Mouse (Mus musculus) limb, embryonic 11.5 days (tissue): ENCODE data around the gene Glb1l2. TPM values are rescaled to one million over a fixed set of nuclear protein-coding genes. Genes with fewer than 3 reads are reported as not detected.

Source experiments
- ATAC-seq: fragments of 200-750 bp; cut with Nextera tagmentation; 2 replicates; pipeline ENCODE4 v1.8.0; 2017; ENCODE audit warnings: low read depth; ENCODE audit not compliant: insufficient number of reproducible peaks, low FRiP score, low TSS enrichment
- DNase-seq: peaks from one replicate; pipeline ENCODE4 v3.0.0-alpha.2; 2015; ENCODE audit warnings: low spot score
- H3K27ac ChIP-seq: fragments of 300-500 bp; sonication (generic); replicated peaks from 2 replicates; pipeline ENCODE4 v1.5.1; 2014; ENCODE audit warnings: low read depth, mild to moderate bottlenecking, low read length
- H3K27me3 ChIP-seq: fragments of 300-500 bp; sonication (generic); 2 replicates; pipeline ENCODE4 v1.6.1; 2014; ENCODE audit warnings: mild to moderate bottlenecking, low read length, mixed read lengths; ENCODE audit not compliant: control insufficient read depth, insufficient read depth
- H3K36me3 ChIP-seq: fragments of 300-500 bp; sonication (generic); 2 replicates; pipeline ENCODE4 v1.6.1; 2014; ENCODE audit warnings: mild to moderate bottlenecking, low read length, moderate library complexity, mixed read lengths; ENCODE audit not compliant: control insufficient read depth, insufficient read depth
- H3K4me1 ChIP-seq: fragments of 300-500 bp; sonication (generic); 2 replicates; pipeline ENCODE4 v1.6.1; 2014; ENCODE audit warnings: low read length, mixed read lengths; ENCODE audit not compliant: control insufficient read depth, insufficient read depth
- H3K4me2 ChIP-seq: fragments of 300-500 bp; sonication (generic); 2 replicates; pipeline ENCODE4 v1.6.1; 2014; ENCODE audit warnings: low read depth, mild to moderate bottlenecking, moderate library complexity; ENCODE audit not compliant: severe bottlenecking
- H3K4me3 ChIP-seq: fragments of 300-500 bp; sonication (generic); 2 replicates; pipeline ENCODE4 v1.5.1; 2014; ENCODE audit warnings: low read depth, low read length
- H3K9ac ChIP-seq: fragments of 300-500 bp; sonication (generic); 2 replicates; pipeline ENCODE4 v1.6.1; 2014; ENCODE audit warnings: mild to moderate bottlenecking, low read length
- H3K9me3 ChIP-seq: fragments of 300-500 bp; sonication (generic); 2 replicates; pipeline ENCODE4 v1.6.1; 2016; ENCODE audit warnings: low read length; ENCODE audit not compliant: control insufficient read depth
- WGBS: fragments of 180-500 bp; shearing (Covaris S2); extraction: QIAGEN DNeasy Blood & Tissue Kit; methylation state at CpG from one replicate; pipeline ENCODE4 v1.1.7; 2014; 5-methylcytosine and 5-hydroxymethylcytosine counted together
- polyA plus RNA-seq: library from polyadenylated mRNA; unstranded; fragments of >200 nt; fragmentation: Nextera tagmentation; extraction: Ambion mirVana; gene quantifications from 2 replicates; pipeline ENCODE4 v1.2.1, GENCODE M21; 2014

The Glb1l2 gene
- polyA plus RNA-seq = 4.6 and 5.6 TPM in 2 replicates

- no peaks in the 10 kb centered on the region for H3K9me3 ChIP-seq
- H3K27me3 ChIP-seq = no peaks in the 10 kb centered on the region
- no peaks in the 10 kb centered on the region for H3K4me1 ChIP-seq
- no peak within 1 kb of the TSS; the same call in 1 of the 2 replicates for H3K27ac ChIP-seq
- H3K4me2 ChIP-seq = peak within 1 kb of the TSS; percentile 64
- H3K4me3 ChIP-seq = peak within 1 kb of the TSS; percentile 36
- DNase-seq (peak; percentile 97), ATAC-seq (peak; percentile 100)
- 2% methylated on average over 33 of the region's 33 CpGs for WGBS
- H3K9ac ChIP-seq = peak within 1 kb of the TSS; percentile 24
- no peaks in the 10 kb centered on the region for H3K36me3 ChIP-seq
These were observed at the start of gene Glb1l2 for GRCm38 (mm10) chr9:26805935-26806666. Gene Glb1l2 (minus strand): TSS chr9:26806468.

- H3K4me3 ChIP-seq = no peak overlapping the region
- no peak for ATAC-seq
These were observed 24.8 kb upstream of the Glb1l2 start for GRCm38 (mm10) chr9:26831089-26831488.

GRCm38 (mm10) chr9:26819942-26820341, 13.7 kb upstream of the Glb1l2 start:
- Histone ChIP-seq H3K9ac (no peak overlapping the region), H3K4me2 (no peak overlapping the region), H3K4me1 (no peaks in the 10 kb centered on the region), H3K36me3 (no peaks in the 10 kb centered on the region), H3K27ac (no peak overlapping the region), H3K27me3 (no peaks in the 10 kb centered on the region), H3K9me3 (no peaks in the 10 kb centered on the region), H3K4me3 (no peak overlapping the region)
- no peak for DNase-seq
- ATAC-seq = no peak
- 95% methylated on average over 1 of the region's 1 CpGs for WGBS

More at GRCm38 (mm10) chr9:26831089-26831488, 24.8 kb upstream of the Glb1l2 start:
- H3K36me3 ChIP-seq = no peaks in the 10 kb centered on the region
- H3K4me2 ChIP-seq = no peak overlapping the region
- no peaks in the 10 kb centered on the region for H3K9me3 ChIP-seq
- H3K27ac ChIP-seq = no peak overlapping the region
- WGBS = 87% methylated on average over 3 of the region's 3 CpGs
- no peaks in the 10 kb centered on the region for H3K27me3 ChIP-seq
- DNase-seq = no peak
- H3K9ac ChIP-seq = no peak overlapping the region
- no peaks in the 10 kb centered on the region for H3K4me1 ChIP-seq

GRCm38 (mm10) chr9:26808735-26809134, 2.5 kb upstream of the Glb1l2 start:
- Histone ChIP-seq H3K36me3 (no peaks in the 10 kb centered on the region), H3K4me3 (no peak overlapping the region), H3K9me3 (no peaks in the 10 kb centered on the region), H3K9ac (no peak overlapping the region), H3K4me1 (no peaks in the 10 kb centered on the region), H3K4me2 (no peak overlapping the region), H3K27ac (no peak overlapping the region), H3K27me3 (no peaks in the 10 kb centered on the region)
- whole genome bisulfite sequencing = 81% methylated on average over 2 of the region's 2 CpGs
- ATAC-seq (no peak), DNase-seq (no peak)

- Histone ChIP-seq H3K27me3 (no peaks in the 10 kb centered on the region), H3K4me2 (no peak overlapping the region), H3K36me3 (no peaks in the 10 kb centered on the region), H3K9ac (no peak overlapping the region), H3K9me3 (no peaks in the 10 kb centered on the region), H3K4me1 (no peaks in the 10 kb centered on the region), H3K27ac (no peak overlapping the region), H3K4me3 (no peak overlapping the region)
- ATAC-seq (no peak), DNase-seq (no peak)
These were observed 1.9 kb downstream of the Glb1l2 start for GRCm38 (mm10) chr9:26804321-26804720.

GRCm38 (mm10) chr9:26800357-26800756, 5.9 kb downstream of the Glb1l2 start:
- WGBS = 97% methylated on average over 2 of the region's 2 CpGs
- Histone ChIP-seq H3K36me3 (no peaks in the 10 kb centered on the region), H3K27me3 (no peaks in the 10 kb centered on the region)

GRCm38 (mm10) chr9:26798731-26799130, 7.5 kb downstream of the Glb1l2 start:
- H3K27ac ChIP-seq = no peak overlapping the region
- no peaks in the 10 kb centered on the region for H3K4me1 ChIP-seq
- 78% methylated on average over 1 of the region's 1 CpGs for whole genome bisulfite sequencing
- H3K4me3 ChIP-seq = no peak overlapping the region
- H3K27me3 ChIP-seq = no peaks in the 10 kb centered on the region
- no peaks in the 10 kb centered on the region for H3K9me3 ChIP-seq
- no peak overlapping the region for H3K9ac ChIP-seq
- H3K4me2 ChIP-seq = no peak overlapping the region
- ATAC-seq (no peak), DNase-seq (no peak)
- H3K36me3 ChIP-seq = no peaks in the 10 kb centered on the region

More at GRCm38 (mm10) chr9:26800357-26800756, 5.9 kb downstream of the Glb1l2 start:
- no peaks in the 10 kb centered on the region for H3K9me3 ChIP-seq
- H3K4me1 ChIP-seq = no peaks in the 10 kb centered on the region
- no peak for ATAC-seq
- H3K4me3 ChIP-seq = no peak overlapping the region
- no peak overlapping the region for H3K4me2 ChIP-seq
- no peak overlapping the region for H3K27ac ChIP-seq
- no peak overlapping the region for H3K9ac ChIP-seq
- DNase-seq = no peak

GRCm38 (mm10) chr9:26798205-26798604, 8.1 kb downstream of the Glb1l2 start:
- WGBS = 91% methylated on average over 3 of the region's 3 CpGs
- Histone ChIP-seq H3K27me3 (no peaks in the 10 kb centered on the region), H3K9ac (no peak overlapping the region), H3K36me3 (no peaks in the 10 kb centered on the region), H3K9me3 (no peaks in the 10 kb centered on the region), H3K27ac (no peak overlapping the region), H3K4me3 (no peak overlapping the region), H3K4me2 (no peak overlapping the region), H3K4me1 (no peaks in the 10 kb centered on the region)
- ATAC-seq (no peak), DNase-seq (no peak)

- no peak overlapping the region for H3K4me3 ChIP-seq
- ATAC-seq (no peak), DNase-seq (no peak)
- 78% methylated on average over 3 of the region's 3 CpGs for WGBS
- no peak overlapping the region for H3K9ac ChIP-seq
- no peaks in the 10 kb centered on the region for H3K4me1 ChIP-seq
- no peaks in the 10 kb centered on the region for H3K27me3 ChIP-seq
- no peaks in the 10 kb centered on the region for H3K36me3 ChIP-seq
- no peaks in the 10 kb centered on the region for H3K9me3 ChIP-seq
- no peak overlapping the region for H3K27ac ChIP-seq
- H3K4me2 ChIP-seq = no peak overlapping the region
These were observed 13.4 kb downstream of the Glb1l2 start for GRCm38 (mm10) chr9:26792829-26793228.
